Mouse (Mus musculus) olfactory bulb, adult 2 months (tissue): ENCODE results near the gene Tbc1d16.

Source experiments
- CTCF ChIP-seq: fragments of 200-500 bp; IDR thresholded peaks from 2 replicates; pipeline ENCODE4 v1.5.1; 2012; ENCODE audit warnings: low read depth, mild to moderate bottlenecking, low read length, moderate library complexity; ENCODE audit not compliant: insufficient read depth
- POLR2A ChIP-seq: fragments of 200-500 bp; IDR thresholded peaks from 2 replicates; pipeline ENCODE4 v1.6.1; 2012; ENCODE audit warnings: mild to moderate bottlenecking, low read depth, low read length, moderate library complexity; ENCODE audit not compliant: insufficient read depth

GRCm38 (mm10) chr11:119165995-119166394 lies 62.3 kb downstream of the Tbc1d16 start:
- TF ChIP-seq CTCF (no peak), POLR2A (no peak)
